Mouse (Mus musculus): ENCODE results near the gene Pigf. TPM values are rescaled to one million over a fixed set of nuclear protein-coding genes. Genes with fewer than 3 reads are reported as not detected.

Pigf gene
- polyA plus RNA-seq, 2 experiments: 21.6 to 30.5 TPM

DNA sequence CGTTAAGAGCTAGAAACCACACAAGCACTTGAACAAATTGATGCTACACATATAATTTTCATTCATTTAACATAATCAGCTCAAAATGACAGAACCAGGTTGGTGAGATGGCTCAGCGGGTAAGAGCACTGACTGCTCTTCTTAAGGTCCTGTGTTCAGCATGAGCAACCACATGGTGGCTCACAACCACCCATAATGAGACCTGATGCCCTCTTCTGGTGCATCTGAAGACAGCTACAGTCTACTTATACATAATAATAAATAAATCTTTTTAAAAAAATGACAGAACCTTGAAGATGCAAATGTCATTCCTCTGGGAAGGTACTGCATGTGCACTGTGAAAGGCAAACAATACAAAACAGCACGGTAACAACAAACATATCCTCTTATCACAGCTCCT lies 16.3 kb downstream of the Pigf start:
- H3K9ac ChIP-seq (ENCODE audit: low read depth, low read length, severe bottlenecking): no peak overlapping the region
- H3K4me2 ChIP-seq (replicated peaks; ENCODE audit: low read depth, low read length, severe bottlenecking): no peak overlapping the region
- no peak overlapping the region for H3K27ac ChIP-seq (replicated peaks; ENCODE audit: low read depth, low read length)
- H3K4me3 ChIP-seq (replicated peaks; ENCODE audit: low read length): no peak overlapping the region
- no peaks in the 10 kb centered on the region for H3K4me1 ChIP-seq (ENCODE audit: control insufficient read depth, insufficient read depth, low read length)
- WGBS: 94% methylated on average over 3 of the region's 3 CpGs
- no peak for ATAC-seq (ENCODE audit: low FRiP score, low read depth)
- no peak for TF ChIP-seq POLR2A (IDR thresholded peaks at IDR 0.05; ENCODE audit: borderline replicate concordance, extremely low read depth, insufficient read depth, insufficient read length)
- DNase-seq (ENCODE audit: low spot score): no peak
- no peaks in the 10 kb centered on the region for H3K27me3 ChIP-seq (ENCODE audit: control insufficient read depth, insufficient read depth, low read length)
- H3K9me3 ChIP-seq (ENCODE audit: control insufficient read depth, low read length): no peaks in the 10 kb centered on the region
- H3K36me3 ChIP-seq (ENCODE audit: control insufficient read depth, insufficient read depth, low read length): peaks cover 9% of the 10 kb centered on the region; the same call in 1 of the 2 replicates

DNA sequence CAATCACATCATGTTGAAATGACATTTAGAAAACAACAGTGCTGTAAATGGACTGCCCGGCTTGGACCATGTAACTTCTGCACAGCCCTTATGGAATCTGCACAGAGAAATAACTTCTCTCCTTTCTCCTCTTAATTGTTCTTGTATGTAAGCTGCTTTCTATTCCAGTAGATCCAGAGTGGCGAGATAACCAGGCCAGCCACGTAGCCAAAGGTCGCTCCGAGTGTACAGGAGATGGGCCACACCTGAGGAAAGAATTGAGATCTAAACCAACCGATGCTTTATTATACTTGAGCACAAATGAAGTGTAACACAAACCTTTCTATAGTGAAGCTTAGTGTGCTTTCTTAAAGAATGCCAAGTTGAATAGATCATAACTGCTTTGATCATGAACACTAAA lies 27.9 kb downstream of the Pigf start:
- Histone ChIP-seq H3K4me1 (ENCODE audit: control insufficient read depth, insufficient read depth, low read length) (no peaks in the 10 kb centered on the region), H3K27ac (replicated peaks; ENCODE audit: low read depth, low read length) (no peak overlapping the region), H3K36me3 (ENCODE audit: control insufficient read depth, insufficient read depth, low read length) (peaks cover 33% of the 10 kb centered on the region), H3K9ac (ENCODE audit: low read depth, low read length, severe bottlenecking) (no peak overlapping the region), H3K27me3 (ENCODE audit: control insufficient read depth, insufficient read depth, low read length) (no peaks in the 10 kb centered on the region), H3K9me3 (ENCODE audit: control insufficient read depth, low read length) (no peaks in the 10 kb centered on the region), H3K4me2 (replicated peaks; ENCODE audit: low read depth, low read length, severe bottlenecking) (no peak overlapping the region), H3K4me3 (replicated peaks; ENCODE audit: low read length) (no peak overlapping the region)
- no peak for DNase-seq (ENCODE audit: low spot score)
- WGBS: 93% methylated on average over 6 of the region's 6 CpGs
- TF ChIP-seq POLR2A (IDR thresholded peaks at IDR 0.05; ENCODE audit: borderline replicate concordance, extremely low read depth, insufficient read depth, insufficient read length): no peak
- no peak for ATAC-seq (ENCODE audit: low FRiP score, low read depth)

DNA sequence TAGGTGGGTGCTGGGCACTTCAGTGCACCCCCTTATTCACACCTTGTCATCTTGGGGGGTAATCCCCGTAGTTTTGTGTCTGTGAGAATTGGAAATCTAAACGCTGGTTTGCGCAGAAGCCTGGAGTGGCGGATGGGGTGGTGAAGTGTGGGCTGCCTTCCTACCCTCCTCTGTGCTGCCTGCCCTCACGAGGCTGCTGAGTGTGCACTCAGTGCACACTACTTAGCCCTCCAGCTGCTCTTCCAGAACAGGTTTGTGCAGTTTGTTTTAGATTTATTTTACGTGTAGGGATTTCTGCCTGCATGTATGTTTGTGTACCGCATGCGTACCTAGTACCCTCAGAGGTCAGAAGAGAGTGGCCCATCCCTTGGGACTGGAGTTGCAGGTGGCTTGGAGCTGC lies 33.9 kb downstream of the Pigf start:
- no peak overlapping the region for H3K4me3 ChIP-seq (replicated peaks; ENCODE audit: low read length)
- 0 out of 2 replicates have a peak, but pooled peaks cover 5% of the 10 kb centered on the region for H3K4me1 ChIP-seq (ENCODE audit: control insufficient read depth, insufficient read depth, low read length)
- DNase-seq (ENCODE audit: low spot score) (no peak), ATAC-seq (ENCODE audit: low FRiP score, low read depth) (no peak)
- no peak overlapping the region for H3K9ac ChIP-seq (ENCODE audit: low read depth, low read length, severe bottlenecking)
- no peaks in the 10 kb centered on the region for H3K9me3 ChIP-seq (ENCODE audit: control insufficient read depth, low read length)
- H3K4me2 ChIP-seq (replicated peaks; ENCODE audit: low read depth, low read length, severe bottlenecking): no peak overlapping the region
- 0 out of 2 replicates have a peak, but pooled peaks cover 4% of the 10 kb centered on the region for H3K36me3 ChIP-seq (ENCODE audit: control insufficient read depth, insufficient read depth, low read length)
- TF ChIP-seq POLR2A (IDR thresholded peaks at IDR 0.05; ENCODE audit: borderline replicate concordance, extremely low read depth, insufficient read depth, insufficient read length): no peak
- no peak overlapping the region for H3K27ac ChIP-seq (replicated peaks; ENCODE audit: low read depth, low read length)
- 82% methylated on average over 8 of the region's 8 CpGs for WGBS
- no peaks in the 10 kb centered on the region for H3K27me3 ChIP-seq (ENCODE audit: control insufficient read depth, insufficient read depth, low read length)

DNA sequence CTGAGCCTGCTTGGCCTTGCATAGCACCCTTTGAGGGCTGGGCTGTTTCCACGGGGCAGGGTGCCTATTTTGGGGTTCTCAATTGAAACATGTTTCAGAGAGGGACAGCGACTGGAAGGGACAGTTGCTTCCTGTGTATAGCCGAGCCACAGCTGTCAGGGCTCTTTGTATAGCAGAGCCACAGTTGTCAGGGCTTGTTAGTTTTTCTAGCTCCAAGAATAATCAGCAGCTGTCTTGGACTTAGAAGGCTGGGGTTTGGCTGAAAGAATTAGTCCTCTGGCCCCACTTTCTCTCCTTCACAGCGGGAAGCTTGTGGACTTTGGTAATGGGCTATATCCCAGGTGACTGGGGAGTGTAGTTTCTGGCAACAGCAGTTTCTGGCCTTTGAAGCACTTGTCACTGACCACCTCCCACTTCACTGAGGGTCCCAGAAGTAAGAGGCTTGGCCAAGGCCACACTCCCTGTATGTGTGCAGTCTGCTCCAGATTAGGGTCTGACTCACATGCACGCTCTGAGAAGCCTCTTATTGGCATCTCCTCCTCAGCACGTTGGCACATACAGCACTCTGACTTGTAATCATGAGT lies 36.5 kb downstream of the Pigf start:
- Histone ChIP-seq H3K4me2 (replicated peaks; ENCODE audit: low read depth, low read length, severe bottlenecking) (no peak overlapping the region), H3K9ac (ENCODE audit: low read depth, low read length, severe bottlenecking) (no peak overlapping the region), H3K27ac (replicated peaks; ENCODE audit: low read depth, low read length) (no peak overlapping the region), H3K36me3 (ENCODE audit: control insufficient read depth, insufficient read depth, low read length) (peaks cover 4% of the 10 kb centered on the region; the same call in 1 of the 2 replicates), H3K4me3 (replicated peaks; ENCODE audit: low read length) (no peak overlapping the region), H3K4me1 (ENCODE audit: control insufficient read depth, insufficient read depth, low read length) (0 out of 2 replicates have a peak, but pooled peaks cover 5% of the 10 kb centered on the region), H3K9me3 (ENCODE audit: control insufficient read depth, low read length) (no peaks in the 10 kb centered on the region), H3K27me3 (ENCODE audit: control insufficient read depth, insufficient read depth, low read length) (no peaks in the 10 kb centered on the region)
- TF ChIP-seq POLR2A (IDR thresholded peaks at IDR 0.05; ENCODE audit: borderline replicate concordance, extremely low read depth, insufficient read depth, insufficient read length): no peak
- ATAC-seq (ENCODE audit: low FRiP score, low read depth): peak; percentile 73
- 79% methylated on average over 6 of the region's 6 CpGs for WGBS
- peak; percentile 56 for DNase-seq (ENCODE audit: low spot score)

DNA sequence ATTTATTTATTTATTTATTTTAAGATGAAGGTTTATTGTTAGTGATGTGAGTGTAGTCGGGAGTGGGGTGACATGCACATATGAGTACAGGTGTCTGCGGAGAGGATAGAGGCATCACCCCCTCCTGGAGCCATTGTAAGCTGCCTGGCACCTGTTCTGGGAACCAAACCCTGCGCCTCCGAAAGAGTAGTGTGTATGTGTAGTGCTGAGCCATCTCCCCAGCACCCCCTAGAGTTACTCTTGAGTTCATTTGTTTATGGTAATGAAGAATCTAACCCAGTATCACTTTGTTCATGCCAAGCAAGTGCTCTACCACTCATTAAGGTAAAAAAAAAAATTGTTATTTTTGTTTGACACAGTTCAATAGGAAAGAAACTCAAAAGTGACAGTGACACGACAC lies 37.0 kb downstream of the Pigf start:
- Histone ChIP-seq H3K27ac (replicated peaks; ENCODE audit: low read depth, low read length) (no peak overlapping the region), H3K9me3 (ENCODE audit: control insufficient read depth, low read length) (no peaks in the 10 kb centered on the region), H3K27me3 (ENCODE audit: control insufficient read depth, insufficient read depth, low read length) (no peaks in the 10 kb centered on the region), H3K4me2 (replicated peaks; ENCODE audit: low read depth, low read length, severe bottlenecking) (no peak overlapping the region), H3K36me3 (ENCODE audit: control insufficient read depth, insufficient read depth, low read length) (peaks cover 8% of the 10 kb centered on the region; the same call in 1 of the 2 replicates), H3K4me1 (ENCODE audit: control insufficient read depth, insufficient read depth, low read length) (0 out of 2 replicates have a peak, but pooled peaks cover 5% of the 10 kb centered on the region), H3K9ac (ENCODE audit: low read depth, low read length, severe bottlenecking) (no peak overlapping the region), H3K4me3 (replicated peaks; ENCODE audit: low read length) (no peak overlapping the region)
- no peak for TF ChIP-seq POLR2A (IDR thresholded peaks at IDR 0.05; ENCODE audit: borderline replicate concordance, extremely low read depth, insufficient read depth, insufficient read length)
- 88% methylated on average over 5 of the region's 5 CpGs for WGBS
- DNase-seq (ENCODE audit: low spot score) (peak; percentile 31), ATAC-seq (ENCODE audit: low FRiP score, low read depth) (peak; percentile 50; the same call in 1 of the 2 replicates)
